Mouse (Mus musculus) neutrophil, adult 5-6 weeks (primary cell): ENCODE measurements around the gene 4933402N03Rik. TPM values are rescaled to one million over a fixed set of nuclear protein-coding genes. Genes with fewer than 3 reads are reported as not detected.

Experiments
- ATAC-seq: fragments of 151-379, 151-347 bp; 2 replicates; pipeline ENCODE4 v1.8.0; 2017; ENCODE audit warnings: mild to moderate bottlenecking, moderate TSS enrichment; ENCODE audit not compliant: insufficient number of reproducible peaks, poor library complexity, low FRiP score, severe bottlenecking; ENCODE audit errors: extremely low read depth
- total RNA-seq: library from RNA; stranded (forward); fragments of 200-1000 nt; gene quantifications from 2 replicates; pipeline ENCODE4 v1.2.3, GENCODE M21; 2017

The 4933402N03Rik gene
- total RNA-seq: not detected in 2 replicates

GRCm38 (mm10) chr7:131146214-131146613 lies at the start of gene 4933402N03Rik:
TSS of gene 4933402N03Rik (minus strand) at chr7:131146314.
- no peak for ATAC-seq

DNA sequence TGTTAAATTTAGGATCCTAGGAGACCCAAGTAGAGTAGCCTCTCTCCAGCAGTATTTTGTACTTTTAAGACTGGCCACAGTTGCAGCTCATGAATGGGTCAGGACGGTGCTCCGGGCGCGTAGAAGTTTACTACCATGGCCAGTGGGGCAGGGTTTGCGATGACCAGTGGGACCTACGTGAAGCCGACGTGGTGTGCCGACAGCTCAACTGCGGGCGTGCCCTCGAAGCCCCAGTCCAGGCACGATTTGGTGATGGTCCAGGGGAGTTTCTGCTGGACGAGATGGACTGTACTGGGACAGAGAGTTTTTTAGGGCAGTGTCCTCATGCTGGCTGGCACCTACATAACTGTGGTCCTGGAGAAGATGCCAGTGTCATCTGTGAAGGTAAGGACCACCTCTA lies 41.9 kb upstream of the 4933402N03Rik start:
- no peak for ATAC-seq

DNA sequence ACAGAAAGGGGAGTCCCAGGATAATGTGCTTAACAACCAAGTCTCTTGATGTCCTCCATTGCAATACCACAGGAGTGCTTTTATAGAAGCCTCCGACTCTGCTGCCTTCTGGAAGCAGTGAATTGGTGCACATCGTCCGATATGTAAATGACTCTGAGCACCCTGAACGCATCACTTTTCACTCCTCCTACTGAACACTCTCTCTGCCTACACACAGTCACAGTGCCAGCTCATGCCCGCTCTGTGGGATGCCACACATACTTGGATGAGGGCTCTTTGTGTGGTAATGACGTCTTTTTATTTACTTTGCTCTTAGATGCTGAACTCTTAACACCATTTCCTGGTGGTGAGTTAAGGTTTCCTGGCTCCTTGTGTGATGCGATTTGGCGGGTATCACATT lies 40.9 kb upstream of the 4933402N03Rik start:
- no peak for ATAC-seq

DNA sequence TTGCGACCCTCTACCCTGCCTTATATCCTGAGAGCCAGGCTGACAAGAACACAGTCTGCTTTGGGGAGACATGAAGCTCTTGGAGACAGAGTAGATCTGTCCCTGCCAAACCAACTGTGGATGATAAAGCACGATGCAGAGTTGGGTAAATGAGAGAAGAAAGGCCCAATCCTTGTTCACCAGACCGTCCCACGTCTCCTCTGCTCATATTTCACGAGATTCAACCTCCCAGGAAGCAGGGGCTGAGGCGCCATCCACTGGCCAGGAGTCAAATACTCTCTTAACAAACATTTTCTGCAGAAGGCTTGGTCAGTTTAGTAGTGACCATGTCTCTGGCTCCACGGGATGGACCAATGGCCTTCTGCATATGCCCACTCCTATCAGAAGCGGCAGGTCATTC lies 38.2 kb upstream of the 4933402N03Rik start:
- ATAC-seq: no peak

DNA sequence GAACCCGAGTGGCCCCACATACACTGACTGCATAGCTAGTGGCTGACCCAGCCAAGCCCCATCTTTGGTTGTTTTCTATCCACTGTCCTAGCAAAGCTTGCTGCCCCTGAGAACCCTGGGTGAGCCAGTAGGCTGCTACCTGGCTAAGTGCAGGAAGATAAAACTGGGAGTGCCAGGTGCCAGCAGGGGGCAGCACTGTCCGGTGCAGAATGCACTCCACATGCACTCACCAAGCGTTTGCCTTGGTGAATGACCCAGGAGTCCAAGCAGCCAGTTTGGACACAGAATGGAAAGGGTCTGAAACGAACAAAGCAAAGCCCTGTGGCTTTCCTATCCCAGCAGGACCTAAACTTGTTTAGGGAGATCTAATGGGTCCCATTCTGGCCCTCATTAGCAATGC lies 36.6 kb upstream of the 4933402N03Rik start:
- ATAC-seq: no peak

DNA sequence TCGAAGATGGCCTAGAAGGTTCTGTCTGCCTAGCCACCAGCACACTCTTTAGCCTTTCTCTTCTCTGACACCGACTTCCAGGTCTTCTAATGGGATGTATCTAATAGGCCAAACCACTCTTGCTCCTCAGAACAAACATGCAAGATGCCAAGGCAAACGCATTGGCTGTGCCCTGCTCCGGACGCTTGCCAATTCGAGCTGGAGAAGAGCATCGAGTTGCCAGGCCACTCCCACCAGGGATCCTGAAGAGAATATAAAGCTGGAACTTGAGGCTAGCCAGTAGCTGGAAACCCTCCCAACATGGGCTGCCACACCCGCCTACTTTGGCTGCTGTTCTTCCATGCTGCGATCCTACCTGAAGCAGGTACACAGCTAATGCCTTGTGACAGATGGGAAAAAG lies 28.0 kb upstream of the 4933402N03Rik start, which contains the start of gene 5430419D17Rik:
Gene 5430419D17Rik (plus strand): TSS at position 282 of the 400 bp plus-strand sequence.
- ATAC-seq: no peak

DNA sequence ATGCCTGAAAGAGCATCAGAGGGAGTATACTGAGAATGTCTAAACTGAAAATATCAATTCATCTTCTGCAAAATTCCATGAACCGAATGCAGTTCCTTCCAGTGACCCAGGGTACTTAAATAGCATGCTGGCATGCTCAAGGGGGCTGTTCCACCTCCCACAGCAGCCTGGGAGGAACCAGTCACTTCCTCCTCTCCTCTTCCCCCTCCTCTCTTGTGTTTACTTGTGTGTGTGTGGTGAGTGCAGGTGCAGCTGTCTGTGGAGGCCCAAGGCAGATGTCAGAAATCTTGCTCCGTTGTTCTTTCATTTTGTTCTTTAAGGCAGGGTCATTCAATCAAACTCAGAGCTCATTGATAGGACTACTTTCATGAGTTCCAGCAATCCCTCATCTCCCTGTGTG lies 23.0 kb upstream of the 4933402N03Rik start:
- ATAC-seq: no peak

DNA sequence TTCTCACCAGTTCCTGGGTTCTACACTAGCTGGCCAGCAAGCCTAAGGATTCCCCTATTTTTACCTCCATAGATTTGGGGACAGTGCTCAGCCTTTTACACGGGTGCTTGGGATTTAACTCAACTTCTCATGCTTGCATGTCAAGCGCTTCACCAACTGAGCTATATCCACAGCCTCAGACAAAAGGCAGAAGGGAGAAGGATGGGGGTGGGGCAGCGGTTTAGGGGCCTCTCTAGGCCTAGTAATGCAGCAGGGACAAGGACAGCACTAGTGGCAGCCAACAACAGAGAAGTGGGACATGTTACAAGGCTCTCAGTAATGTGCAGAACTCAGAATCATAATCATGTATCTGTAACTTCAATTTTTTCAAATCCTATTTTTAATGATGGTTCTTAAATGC lies 21.7 kb upstream of the 4933402N03Rik start:
- ATAC-seq: no peak

- no peak for ATAC-seq
These were observed 16.1 kb upstream of the 4933402N03Rik start for GRCm38 (mm10) chr7:131162251-131162650.

GRCm38 (mm10) chr7:131153044-131153443 lies 6.9 kb upstream of the 4933402N03Rik start:
- ATAC-seq: no peak

GRCm38 (mm10) chr7:131150179-131150578 lies 4.1 kb upstream of the 4933402N03Rik start:
- no peak for ATAC-seq

DNA sequence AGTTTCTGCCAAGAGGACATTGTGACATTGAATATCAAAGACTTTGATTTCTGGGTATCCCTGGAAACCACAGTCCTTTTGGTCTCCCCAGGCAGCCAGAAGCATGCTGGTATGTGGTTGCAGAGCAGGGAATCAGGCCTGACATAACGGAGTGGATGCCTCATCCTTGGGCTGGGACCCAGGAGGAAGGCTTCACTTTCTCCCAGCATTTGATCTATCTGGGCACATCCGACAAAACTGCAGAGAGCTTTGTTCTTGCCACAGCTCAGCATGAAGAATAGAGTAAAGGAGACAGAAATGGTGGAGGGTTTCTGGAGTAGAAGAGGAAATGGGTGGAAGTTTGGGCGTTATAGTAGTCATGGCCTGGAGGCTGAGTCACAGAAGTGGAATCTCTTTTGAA lies 12.9 kb downstream of the 4933402N03Rik start:
- no peak for ATAC-seq

DNA sequence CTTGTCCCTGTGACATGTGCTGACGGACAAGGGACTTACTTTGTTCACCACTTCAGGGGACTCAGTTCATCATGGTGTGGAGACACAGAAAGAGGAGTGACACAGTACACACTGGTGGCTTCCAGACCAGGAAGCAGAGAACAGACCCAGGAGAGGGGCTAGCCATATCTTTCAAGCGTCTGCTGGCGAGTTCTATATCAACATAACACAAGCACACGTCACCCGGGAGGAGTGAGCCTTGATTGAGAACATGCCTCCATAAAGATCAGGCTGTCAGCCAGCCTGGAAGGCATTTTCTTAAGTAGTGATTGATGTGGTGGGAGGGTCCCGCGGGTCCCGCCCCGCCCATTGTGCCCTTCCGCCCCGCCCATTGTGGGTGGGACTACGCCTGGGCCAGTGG lies 16.1 kb downstream of the 4933402N03Rik start:
- ATAC-seq: no peak

DNA sequence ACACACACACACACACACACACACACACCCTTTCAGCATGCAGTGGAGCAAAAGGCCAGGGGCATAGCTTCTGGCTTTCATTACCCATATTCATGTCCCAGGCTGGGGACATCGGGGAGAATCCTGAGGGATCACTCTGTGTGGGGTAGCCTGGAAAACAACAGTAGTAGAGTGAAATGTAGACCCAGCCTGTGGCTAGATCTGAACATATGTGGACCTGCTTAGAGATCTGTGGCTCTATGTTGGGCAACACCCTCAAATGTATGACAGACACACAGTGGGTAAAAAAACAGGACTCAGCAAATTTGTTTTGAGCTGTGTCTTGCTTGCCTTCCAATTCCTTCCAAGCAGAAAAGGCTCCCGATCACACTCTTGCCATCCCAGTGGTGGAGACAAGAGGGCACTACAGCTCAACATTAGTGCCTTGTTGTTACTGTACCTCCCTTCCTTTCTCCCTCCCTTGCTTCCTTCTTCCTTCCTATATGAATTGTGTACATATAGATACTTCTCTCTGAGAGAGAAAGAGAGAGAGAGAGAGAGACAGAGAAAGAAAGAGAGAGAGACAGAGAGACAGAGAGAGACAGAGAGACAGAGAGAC lies 23.8 kb downstream of the 4933402N03Rik start:
- no peak for ATAC-seq

DNA sequence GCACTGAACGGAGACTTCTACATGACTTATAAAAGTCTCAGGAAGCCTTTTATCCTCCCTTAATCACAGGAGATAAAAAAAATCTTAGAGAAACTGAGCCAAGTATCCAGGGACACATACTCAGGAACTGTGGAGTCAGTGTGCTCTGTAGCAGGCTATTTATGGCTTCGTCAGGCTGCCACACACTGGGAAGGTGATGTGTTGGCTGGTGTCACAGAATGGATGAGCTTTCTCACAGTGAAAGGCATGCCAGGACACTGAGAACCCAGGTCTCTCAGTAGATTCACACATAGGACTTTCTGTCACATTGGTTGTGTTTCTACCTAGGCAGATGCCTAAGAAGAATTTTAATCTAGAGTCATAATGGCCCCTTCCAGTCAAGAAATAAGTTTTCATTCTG lies 31.7 kb downstream of the 4933402N03Rik start:
- ATAC-seq: no peak

DNA sequence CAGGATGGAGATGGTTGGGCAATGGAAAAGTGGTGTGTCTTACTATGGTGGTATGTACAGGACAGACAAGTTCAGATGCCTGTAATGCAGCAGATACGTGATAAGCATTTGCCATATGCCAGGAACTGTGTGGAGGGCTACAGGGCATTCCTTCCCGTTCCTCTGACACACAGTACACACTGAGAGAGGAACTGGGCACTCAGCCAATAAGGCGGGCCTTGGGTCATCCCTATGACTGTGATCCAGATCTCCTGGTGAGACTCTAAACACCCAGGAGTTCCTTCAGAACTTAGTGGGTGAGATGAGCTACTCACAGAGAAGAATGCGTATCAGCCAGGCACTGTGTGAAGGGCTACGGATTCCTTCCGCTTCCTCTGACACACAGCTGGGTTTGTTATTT lies 32.4 kb downstream of the 4933402N03Rik start:
- ATAC-seq: no peak

DNA sequence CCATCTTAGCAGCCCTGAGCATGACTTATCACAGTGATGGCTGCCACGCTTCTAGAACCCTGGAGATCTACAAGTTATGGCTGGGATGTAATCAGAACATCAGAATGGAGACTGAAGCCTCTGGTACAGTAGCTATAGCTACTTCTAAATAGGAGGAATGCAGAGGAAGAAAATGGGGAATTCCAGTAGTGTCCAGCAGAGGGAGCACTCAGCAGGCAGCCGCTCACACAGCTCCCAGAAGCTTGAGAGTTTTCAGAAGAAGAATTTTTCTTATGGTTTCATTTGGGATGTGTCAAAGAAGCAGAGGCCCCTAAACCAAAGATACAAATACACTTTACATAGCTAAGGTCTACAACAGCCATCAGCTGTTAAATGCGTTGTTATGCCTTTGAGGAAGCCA lies 33.6 kb downstream of the 4933402N03Rik start:
- ATAC-seq: no peak

Other genes with a start within 250 kb of the 4933402N03Rik start
- not detected in 2 replicates for gene Htra1, start 210.2 kb downstream of the 4933402N03Rik start, total RNA-seq
- not detected in 2 replicates for gene Dmbt1, start 114.3 kb downstream of the 4933402N03Rik start, total RNA-seq
- gene 5430419D17Rik, start 28.1 kb upstream of the 4933402N03Rik start, total RNA-seq: not detected in 2 replicates
- gene Cuzd1, start 176.0 kb upstream of the 4933402N03Rik start, total RNA-seq: not detected in 2 replicates
- not detected in 2 replicates for gene Fam24b, start 183.2 kb upstream of the 4933402N03Rik start, total RNA-seq
- gene Fam24a, start 187.6 kb upstream of the 4933402N03Rik start, total RNA-seq: not detected in 2 replicates
- 6.6 and 7.2 TPM in 2 replicates for gene 2310057M21Rik, start 216.4 kb upstream of the 4933402N03Rik start, total RNA-seq
- 10.5 and 14.0 TPM in 2 replicates for gene Pstk, start 224.8 kb upstream of the 4933402N03Rik start, total RNA-seq